Mouse (Mus musculus) thymus, adult 2 months (tissue): ENCODE results near the gene Prr12.
A peak's percentile ranks its signal among the peaks of the same experiment; 100 is the strongest.

ENCODE experiments used
- CTCF ChIP-seq: fragments of 200-500 bp; IDR thresholded peaks from 2 replicates; pipeline ENCODE4 v1.5.1; 2012; ENCODE audit warnings: mild to moderate bottlenecking, control low read depth, low read length, moderate library complexity, borderline replicate concordance; ENCODE audit not compliant: control insufficient read depth, poor library complexity, insufficient read depth; ENCODE audit errors: extremely low read depth
- POLR2A ChIP-seq: fragments of 200-500 bp; IDR thresholded peaks from 2 replicates; pipeline ENCODE4 v1.6.1; 2012; ENCODE audit warnings: mild to moderate bottlenecking, low read length, control low read depth, moderate library complexity; ENCODE audit not compliant: control insufficient read depth, poor library complexity, insufficient read depth; ENCODE audit errors: extremely low read depth

DNA sequence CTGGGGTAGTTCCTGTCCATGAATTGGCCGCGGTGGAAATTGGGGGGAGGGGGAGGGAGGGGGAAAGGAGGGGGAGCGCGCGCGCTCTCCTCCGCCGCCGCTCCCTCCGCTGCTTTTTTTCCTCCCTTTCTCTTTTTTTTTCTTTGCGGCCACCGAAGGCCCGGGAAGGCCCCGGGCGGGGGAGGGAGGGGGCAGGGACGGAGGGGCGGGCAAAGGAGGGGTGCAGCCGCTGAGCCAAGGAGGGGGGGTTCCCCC, at the start of gene Prr12:
- TF ChIP-seq POLR2A (0 out of 2 replicates have a peak, but pooled peaks have one; percentile 1), CTCF (no peak)
